Mouse (Mus musculus) stomach, postnatal 0 days (tissue): ENCODE data around the gene Ctdsp2. TPM values are rescaled to one million over a fixed set of nuclear protein-coding genes. Genes with fewer than 3 reads are reported as not detected.
A peak's percentile ranks its signal among the peaks of the same experiment; 100 is the strongest.

Experiments
- ATAC-seq: fragments of 200-750 bp; cut with Nextera tagmentation; 2 replicates; pipeline ENCODE4 v1.8.0; 2017; ENCODE audit not compliant: low FRiP score, low TSS enrichment
- DNase-seq: peaks from one replicate; pipeline ENCODE4 v3.0.0-alpha.2; 2016; ENCODE audit warnings: low spot score
- H3K27ac ChIP-seq: fragments of 300-500 bp; sonication (generic); replicated peaks from 2 replicates; pipeline ENCODE4 v1.5.1; 2014; ENCODE audit warnings: mild to moderate bottlenecking, control low read depth
- H3K27me3 ChIP-seq: fragments of 300-500 bp; sonication (generic); 2 replicates; pipeline ENCODE4 v1.6.1; 2014; ENCODE audit warnings: low read length; ENCODE audit not compliant: control insufficient read depth, insufficient read depth
- H3K36me3 ChIP-seq: fragments of 300-500 bp; sonication (generic); 2 replicates; pipeline ENCODE4 v1.6.1; 2014; ENCODE audit warnings: low read length, mixed read lengths; ENCODE audit not compliant: control insufficient read depth, insufficient read depth
- H3K4me1 ChIP-seq: fragments of 300-500 bp; sonication (generic); replicated peaks from 2 replicates; pipeline ENCODE4 v1.6.1; 2014; ENCODE audit warnings: antibody characterized with exemption; ENCODE audit not compliant: control insufficient read depth, insufficient read depth
- H3K4me2 ChIP-seq: fragments of 300-500 bp; sonication (generic); replicated peaks from 2 replicates; pipeline ENCODE4 v1.6.1; 2014; ENCODE audit warnings: low read depth, mild to moderate bottlenecking, control low read depth, moderate library complexity
- H3K4me3 ChIP-seq: fragments of 300-500 bp; sonication (generic); 2 replicates; pipeline ENCODE4 v1.5.1; 2014; ENCODE audit warnings: low read depth, low read length, control low read depth
- H3K9ac ChIP-seq: fragments of 300-500 bp; sonication (generic); 2 replicates; pipeline ENCODE4 v1.6.1; 2014; ENCODE audit warnings: mild to moderate bottlenecking, low read length, control low read depth, mixed read lengths
- H3K9me3 ChIP-seq: fragments of 300-500 bp; sonication (generic); 2 replicates; pipeline ENCODE4 v1.6.1; 2016; ENCODE audit warnings: low read length; ENCODE audit not compliant: control insufficient read depth
- CTCF ChIP-seq: IDR thresholded peaks from 2 replicates; pipeline ENCODE4 v1.5.1; 2016; ENCODE audit warnings: antibody characterized with exemption, low read depth, mild to moderate bottlenecking, moderate library complexity
- EP300 ChIP-seq: optimal IDR thresholded peaks from 2 replicates; pipeline ENCODE3; 2016; ENCODE audit warnings: antibody characterized with exemption
- WGBS: fragments of 180-500 bp; shearing (Covaris S2); extraction: QIAGEN DNeasy Blood & Tissue Kit; methylation state at CpG from one replicate; pipeline ENCODE4 v1.1.7; 2014; 5-methylcytosine and 5-hydroxymethylcytosine counted together
- polyA plus RNA-seq: library from polyadenylated mRNA; unstranded; fragments of >200 nt; fragmentation: Nextera tagmentation; extraction: Ambion mirVana; gene quantifications from 2 replicates; pipeline ENCODE4 v1.2.1, GENCODE M21; 2015

Gene Ctdsp2
- polyA plus RNA-seq: 29.1 and 33.0 TPM in 2 replicates

DNA sequence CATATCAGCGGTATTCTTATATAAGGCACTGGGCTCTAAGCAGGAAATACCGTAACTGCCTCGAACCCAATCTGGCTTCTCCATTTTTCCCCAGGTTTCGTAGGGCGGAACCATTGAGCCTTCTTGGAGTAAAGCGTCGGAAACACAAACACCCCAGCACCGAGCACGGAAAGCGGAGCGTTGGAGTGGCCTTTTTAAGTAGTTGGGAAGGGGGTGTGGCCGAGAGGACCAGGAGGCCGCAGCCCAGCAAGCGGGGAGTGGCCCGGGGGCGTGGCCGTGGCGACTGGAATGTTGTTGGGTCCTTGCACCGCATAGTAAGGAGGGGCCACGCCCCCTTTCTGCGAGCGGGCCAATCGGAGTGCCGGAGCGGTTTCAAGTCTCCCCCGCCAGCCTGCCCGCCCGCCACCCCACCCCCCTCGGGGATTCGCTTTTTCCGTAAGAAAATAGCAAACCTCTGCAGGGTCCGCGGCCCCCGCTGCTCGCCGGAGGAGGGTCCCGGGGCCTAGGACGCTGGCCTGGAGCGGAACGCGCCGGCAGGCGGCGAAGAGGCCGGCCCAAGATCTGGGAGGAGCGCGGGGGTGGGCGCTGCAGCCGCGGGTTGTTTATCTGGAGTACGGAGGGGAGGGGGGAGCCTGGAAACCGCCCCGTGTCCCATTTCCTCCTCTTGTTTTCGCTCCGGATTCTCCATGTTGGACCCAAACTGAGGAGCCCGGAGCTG, at the start of gene Ctdsp2:
Gene Ctdsp2, plus strand, starts transcription at position 441 of the 718 bp plus-strand sequence.
- Histone ChIP-seq H3K9ac (peak within 1 kb of the TSS; percentile 99), H3K9me3 (no peaks in the 10 kb centered on the region), H3K36me3 (no peaks in the 10 kb centered on the region), H3K4me2 (peak within 1 kb of the TSS; percentile 83), H3K27ac (peak within 1 kb of the TSS; percentile 100), H3K4me3 (peak within 1 kb of the TSS; percentile 97), H3K4me1 (peaks cover 7% of the 10 kb centered on the region), H3K27me3 (no peaks in the 10 kb centered on the region)
- peak; percentile 58 for TF ChIP-seq CTCF
- TF ChIP-seq EP300: peak; percentile 86
- under 1% methylated on average over 40 of the region's 56 CpGs for WGBS
- ATAC-seq (peak; percentile 93), DNase-seq (peak; percentile 100)

DNA sequence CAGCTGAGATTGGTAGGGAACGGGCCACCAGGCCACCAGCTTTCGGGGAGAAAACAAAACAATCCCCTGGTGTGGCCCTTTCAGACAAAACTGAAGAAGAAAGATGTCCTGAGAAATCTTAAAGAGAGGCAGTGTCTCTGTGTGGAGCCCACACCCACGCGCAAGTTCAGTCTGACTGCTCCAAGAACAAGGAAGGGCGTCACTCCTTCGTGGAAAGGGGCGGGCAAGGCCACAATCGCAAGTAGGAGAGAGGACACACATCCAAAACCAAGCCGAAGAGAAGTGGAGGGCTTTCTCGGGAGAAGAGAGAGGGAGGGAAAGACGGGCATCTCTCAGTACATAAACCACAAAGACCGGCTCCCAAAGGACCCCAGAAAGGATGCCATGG, 49.7 kb upstream of the Ctdsp2 start:
- WGBS: 11% methylated on average over 12 of the region's 12 CpGs
- peak; percentile 22; the same call in 1 of the 2 replicates for ATAC-seq

DNA sequence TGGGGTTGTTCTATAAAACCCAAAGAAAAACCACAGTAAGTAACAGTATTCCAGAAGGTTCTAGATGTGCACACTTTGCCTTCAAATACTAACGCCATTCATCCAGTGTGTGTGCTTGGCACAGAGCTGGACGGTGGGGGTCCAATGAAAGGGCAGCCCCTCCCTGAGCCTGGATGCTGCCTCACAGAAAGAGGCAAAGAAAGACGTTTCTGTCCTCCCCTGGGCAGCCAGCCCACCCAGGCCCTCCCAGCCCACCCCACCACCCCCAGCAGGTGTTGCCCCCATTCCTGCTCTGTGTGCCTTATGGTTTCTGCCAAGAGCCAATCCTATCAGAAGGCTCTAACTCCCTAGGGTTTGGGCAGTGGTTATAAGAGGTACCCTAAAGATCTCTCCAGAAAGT, 49.0 kb upstream of the Ctdsp2 start:
- peak overlapping the region; percentile 99 for H3K27ac ChIP-seq
- no peak for TF ChIP-seq EP300
- no peak for TF ChIP-seq CTCF
- H3K36me3 ChIP-seq: no peaks in the 10 kb centered on the region
- H3K4me1 ChIP-seq: peaks cover 29% of the 10 kb centered on the region
- DNase-seq: no peak
- peak overlapping the region; percentile 83 for H3K9ac ChIP-seq
- H3K9me3 ChIP-seq: no peaks in the 10 kb centered on the region
- no peak overlapping the region for H3K4me3 ChIP-seq
- H3K4me2 ChIP-seq: peak overlapping the region; percentile 91; the same call in 1 of the 2 replicates
- no peaks in the 10 kb centered on the region for H3K27me3 ChIP-seq
- 34% methylated on average over 3 of the region's 3 CpGs for WGBS
- no peak for ATAC-seq

More for the DNA sequence above, 49.7 kb upstream of the Ctdsp2 start:
- H3K27ac ChIP-seq: peak overlapping the region; percentile 99
- H3K9me3 ChIP-seq: no peaks in the 10 kb centered on the region
- H3K27me3 ChIP-seq: no peaks in the 10 kb centered on the region
- H3K9ac ChIP-seq: peak overlapping the region; percentile 83
- TF ChIP-seq CTCF: no peak
- H3K4me3 ChIP-seq: peak overlapping the region; percentile 53
- H3K4me1 ChIP-seq: peaks cover 29% of the 10 kb centered on the region
- no peaks in the 10 kb centered on the region for H3K36me3 ChIP-seq
- H3K4me2 ChIP-seq: peak overlapping the region; percentile 91
- no peak for DNase-seq

DNA sequence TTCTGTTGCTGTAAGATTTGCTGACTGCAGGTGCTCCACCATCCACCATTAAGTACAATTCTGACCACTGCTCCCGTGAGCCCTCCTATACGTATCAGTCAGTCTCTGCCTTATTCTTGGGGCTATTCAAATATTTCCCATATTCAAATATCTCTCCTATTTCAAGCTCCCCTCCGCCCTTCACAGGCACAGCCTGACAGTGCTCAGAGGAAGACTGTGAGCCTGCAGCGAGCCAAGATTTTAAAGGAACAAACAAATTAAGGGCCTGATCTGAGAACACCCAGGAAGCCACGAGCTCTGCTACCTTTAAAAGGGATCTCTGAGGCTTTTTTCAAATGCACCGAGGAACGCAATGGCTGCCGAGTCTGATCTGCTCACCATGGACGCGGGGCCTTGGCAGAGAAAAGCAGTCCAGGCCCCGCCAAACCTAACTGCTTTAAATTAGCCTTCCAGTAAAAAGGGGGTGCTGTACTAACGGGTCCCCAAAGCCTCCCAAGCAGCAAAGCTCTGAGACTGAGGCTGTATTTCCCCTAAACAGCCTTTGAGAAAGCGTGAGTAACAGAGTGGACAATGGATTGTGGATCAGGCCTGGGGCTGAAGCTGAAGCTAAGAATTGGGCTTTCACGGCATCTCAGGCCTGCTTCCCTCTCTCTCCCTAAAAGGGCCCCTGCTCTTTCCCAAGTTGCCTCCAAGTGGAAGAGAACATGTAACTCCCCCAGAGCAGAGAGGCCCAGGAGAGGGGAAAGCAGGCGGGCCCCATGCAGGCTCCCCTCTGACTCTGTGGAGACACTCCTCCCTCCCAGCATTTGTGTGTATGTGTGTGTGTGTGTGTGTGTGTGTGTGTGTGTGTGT, 48.0 kb upstream of the Ctdsp2 start:
- TF ChIP-seq EP300: no peak
- TF ChIP-seq CTCF: no peak
- 21% methylated on average over 15 of the region's 15 CpGs for WGBS
- peak; percentile 78 for DNase-seq

DNA sequence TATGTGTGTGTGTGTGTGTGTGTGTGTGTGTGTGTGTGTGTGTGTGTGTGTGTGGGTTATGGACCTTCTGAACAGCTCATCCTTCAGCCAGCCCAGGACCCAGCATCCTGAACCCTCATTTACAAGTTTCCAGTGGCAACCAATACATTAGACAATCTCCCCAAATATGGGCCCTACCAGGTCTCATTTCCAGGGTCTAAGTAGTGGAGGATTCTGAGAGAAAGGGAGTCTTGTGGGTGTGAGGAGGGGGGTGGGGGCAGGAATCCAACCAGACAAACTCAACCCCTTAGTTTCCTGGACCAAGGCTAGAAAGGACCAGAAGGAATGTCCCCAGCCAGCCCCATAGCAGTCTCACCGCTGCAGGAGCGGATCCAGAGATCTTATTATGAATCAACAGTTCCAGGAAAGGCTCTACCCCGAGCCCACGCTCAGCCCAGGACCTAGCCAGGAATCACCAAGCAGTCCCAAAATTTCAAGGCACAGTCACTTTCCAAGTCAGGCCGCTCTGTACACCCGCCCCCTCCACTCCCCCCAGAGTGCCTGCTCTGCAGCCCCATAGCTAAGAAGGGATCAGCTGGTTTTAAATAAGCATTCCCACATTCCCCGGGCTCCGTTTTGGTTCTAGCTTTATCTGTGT, 47.3 kb upstream of the Ctdsp2 start:
- no peaks in the 10 kb centered on the region for H3K36me3 ChIP-seq
- no peak overlapping the region for H3K4me3 ChIP-seq
- peak; percentile 41 for DNase-seq
- H3K27ac ChIP-seq: peak overlapping the region; percentile 99
- H3K27me3 ChIP-seq: no peaks in the 10 kb centered on the region
- no peaks in the 10 kb centered on the region for H3K9me3 ChIP-seq
- no peak for TF ChIP-seq CTCF
- no peak for TF ChIP-seq EP300
- H3K4me2 ChIP-seq: peak overlapping the region; percentile 32
- peaks cover 44% of the 10 kb centered on the region for H3K4me1 ChIP-seq
- ATAC-seq: peak; percentile 35
- WGBS: 25% methylated on average over 8 of the region's 8 CpGs
- peak overlapping the region; percentile 27; the same call in 1 of the 2 replicates for H3K9ac ChIP-seq

More for the DNA sequence above, 48.0 kb upstream of the Ctdsp2 start:
- Histone ChIP-seq H3K9ac (peak overlapping the region; percentile 55), H3K9me3 (no peaks in the 10 kb centered on the region), H3K36me3 (no peaks in the 10 kb centered on the region), H3K4me1 (peaks cover 38% of the 10 kb centered on the region), H3K4me3 (no peak overlapping the region), H3K27ac (peak overlapping the region; percentile 99), H3K27me3 (no peaks in the 10 kb centered on the region), H3K4me2 (peak overlapping the region; percentile 27)
- ATAC-seq: peak; percentile 73
